Comparison of ENCODE assay signal across 17 mouse cellular contexts in the genomic region with DNA sequence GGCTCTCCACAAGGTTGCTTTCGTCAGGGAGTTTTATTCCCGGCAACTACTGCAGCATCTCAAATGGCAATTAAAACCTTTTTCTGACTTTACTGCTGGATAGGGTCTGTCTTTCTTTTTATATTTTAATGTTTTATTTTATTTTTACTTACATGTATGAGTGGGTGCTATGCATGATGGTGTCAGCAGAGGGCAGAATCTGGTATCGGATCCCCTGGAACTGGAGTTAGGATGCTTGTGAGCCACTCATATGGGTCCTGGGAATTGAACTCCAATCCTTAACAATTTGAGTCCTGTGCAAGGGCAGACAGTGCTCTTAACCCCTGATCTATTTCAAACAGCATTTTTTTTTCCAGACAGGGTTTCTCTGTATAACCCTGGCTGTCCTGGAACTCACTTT. TPM values are rescaled to one million over a fixed set of nuclear protein-coding genes. Genes with fewer than 3 reads are reported as not detected.
DNase-seq lines count a peak whose midpoint lies in the region; ATAC-seq and TF ChIP-seq lines count a peak whose summit lies in the region.
"Had no signal": no experiment of that assay in that cellular context is flagged by ENCODE, and none has a peak within 500 bp of the region (broad histone marks: within the 10 kb centered on the region; RNA-seq: fewer than 3 reads in every experiment).

No protein-coding gene starts in this region.

- TF ChIP-seq CTCF in CH12.LX (conservative IDR thresholded peaks at IDR 0.05 in 1 of 2, IDR thresholded peaks at IDR 0.05 in 1 of 2; ENCODE audit: low read depth in 2 of 2, low read length in 2 of 2), result peak in 1 of 2 experiments; percentile 49; a peak in 2 of 4 replicates

- peak; percentile 14 for DNase-seq in adrenal gland, postnatal 14 days
- DNase-seq in adrenal gland, postnatal 25 days, result no peak
- peak; percentile 5 to 19 for DNase-seq in kidney, postnatal 4 days
- DNase-seq in kidney, postnatal 14 days, result no peak
- DNase-seq in CH12.LX (ENCODE audit: extremely low read depth), result no peak
- DNase-seq in brain, adult 2 months (ENCODE audit: low read depth, low spot score), result peak; percentile 6
- no peak for DNase-seq in cerebellum, postnatal 25 days
- DNase-seq: cerebellum, postnatal 36 days; gastrocnemius, postnatal 10 days; heart, postnatal 10 days; lung, adult 18-20 months had no signal

- no peak for TF ChIP-seq POLR2A in CH12.LX (IDR thresholded peaks at IDR 0.05; ENCODE audit: low read depth, low read length)

- no peaks in the 10 kb centered on the region for H3K36me3 ChIP-seq in CH12.LX (replicated peaks in 1 of 2; ENCODE audit: control insufficient read depth in 1 of 2, insufficient read depth in 1 of 2, low read length in 1 of 2)
- H3K36me3 ChIP-seq: limb, embryonic 12.5 days; midbrain, embryonic 12.5 days had no signal

- TF ChIP-seq RAD21 in CH12.LX (IDR thresholded peaks at IDR 0.05; ENCODE audit: low read depth, low read length), result peak; percentile 16

- H3K27me3 ChIP-seq in CH12.LX (replicated peaks), result no peaks in the 10 kb centered on the region
- H3K27me3 ChIP-seq: limb, embryonic 12.5 days; midbrain, embryonic 12.5 days had no signal

- no peaks in the 10 kb centered on the region for H3K79me2 ChIP-seq in CH12.LX (replicated peaks; ENCODE audit: control insufficient read depth, extremely low read depth, insufficient read depth, poor library complexity, severe bottlenecking)

- no peaks in the 10 kb centered on the region for H3K9me3 ChIP-seq in CH12.LX (replicated peaks; ENCODE audit: low read length)
- H3K9me3 ChIP-seq: limb, embryonic 12.5 days; midbrain, embryonic 12.5 days had no signal

- no peak for TF ChIP-seq EP300 in CH12.LX (IDR thresholded peaks at IDR 0.05; ENCODE audit: low read length)

- dilution Hi-C loops in CH12.LX (cut with MboI; ENCODE audit: extremely low pct_ligation_motif_present, extremely low pct_unique_long_range_greater_than_20kb, low sequenced_read_pairs), result no loop called here

- no peak overlapping the region for H3K4me3 ChIP-seq in CH12.LX (replicated peaks in 1 of 3; ENCODE audit: low read depth in 2 of 3, low read length in 2 of 3, poor library complexity in 1 of 3)
- H3K4me3 ChIP-seq: limb, embryonic 12.5 days; midbrain, embryonic 12.5 days had no signal

- ATAC-seq in erythroid progenitor cell, adult 5-6 weeks (replicated peaks; ENCODE audit: low FRiP score, poor library complexity, severe bottlenecking), result no peak
- ATAC-seq: forebrain, embryonic 16.5 days had no signal

- no peak overlapping the region for H3K4me2 ChIP-seq in CH12.LX (ENCODE audit: insufficient read depth, low read depth, poor library complexity, severe bottlenecking)
- H3K4me2 ChIP-seq: hindbrain, embryonic 14.5 days; limb, embryonic 12.5 days; midbrain, embryonic 12.5 days had no signal

- no peak overlapping the region for H3K9ac ChIP-seq in CH12.LX (ENCODE audit: insufficient read depth, low read depth)
- H3K9ac ChIP-seq: hindbrain, embryonic 14.5 days; limb, embryonic 12.5 days; midbrain, embryonic 12.5 days had no signal

- no peak overlapping the region for H3K27ac ChIP-seq in CH12.LX (ENCODE audit: insufficient read depth, low read depth)
- H3K27ac ChIP-seq: hindbrain, embryonic 14.5 days; limb, embryonic 12.5 days; macrophage; midbrain, embryonic 12.5 days had no signal

- H3K4me1 ChIP-seq in CH12.LX (ENCODE audit: control insufficient read depth in 1 of 2, insufficient read depth in 2 of 2), result no peaks in the 10 kb centered on the region
- H3K4me1 ChIP-seq: limb, embryonic 12.5 days; midbrain, embryonic 12.5 days had no signal

- in situ Hi-C loops in CH12.LX (cut with MboI; ENCODE audit: low pct_ligation_motif_present, low pct_unique_long_range_greater_than_20kb, low sequenced_read_pairs), result loop anchor here (25.0 kb wide), 1 partner anchor 674 kb away; no protein-coding TSS in a partner anchor

TF ChIP-seq in CH12.LX, 34 proteins besides CTCF, POLR2A, EP300 and RAD21:
- TF ChIP-seq CHD1 (IDR thresholded peaks at IDR 0.05; ENCODE audit: low read depth, low read length), result no peak
- TF ChIP-seq SMC3 (IDR thresholded peaks at IDR 0.05; ENCODE audit: low read depth, low read length), result peak; percentile 42
- TF ChIP-seq ZKSCAN1 (IDR thresholded peaks at IDR 0.05; ENCODE audit: borderline replicate concordance, low read depth, low read length), result no peak
TF ChIP-seq in CH12.LX: peak in this region for 1.

RNA-seq across cellular contexts. Expression of a gene that starts 21.4 kb away (rescaled TPM):
- 27.7 and 32.4 TPM in 2 replicates for total RNA-seq in adrenal gland, postnatal 14 days (2021)
- total RNA-seq in adrenal gland, postnatal 25 days (2021), result 31.4 and 45.8 TPM in 2 replicates
- 23.7 and 38.4 TPM in 2 replicates for total RNA-seq in CH12.LX (2012; rRNA removed)
- total RNA-seq in CH12.LX (2014; rRNA removed), result 30.6 and 36.3 TPM in 2 replicates
- polyA plus RNA-seq in CH12.LX (2012; ENCODE audit: insufficient read length, low read depth), result 28.6 and 33.1 TPM in 2 replicates
- 1.4 and 3.8 TPM in 2 replicates for total RNA-seq in erythroid progenitor cell, adult 5-6 weeks (2015; ENCODE audit: low replicate concordance)
- 2.2 and 4.9 TPM in 2 replicates for total RNA-seq in erythroid progenitor cell, adult 5-6 weeks (2017; ENCODE audit: low replicate concordance)

RNA-seq across cellular contexts. Expression of a gene that starts 34.9 kb away (rescaled TPM):
- 13.2 and 13.3 TPM in 2 replicates for total RNA-seq in adrenal gland, postnatal 14 days (2021)
- 9.9 and 11.8 TPM in 2 replicates for total RNA-seq in adrenal gland, postnatal 25 days (2021)
- not detected in 2 replicates for total RNA-seq in CH12.LX (2012; rRNA removed)
- total RNA-seq in CH12.LX (2014; rRNA removed), result not detected in 2 replicates
- polyA plus RNA-seq in CH12.LX (2012; ENCODE audit: insufficient read length, low read depth), result not detected in 2 replicates
- total RNA-seq in erythroid progenitor cell, adult 5-6 weeks (2015; ENCODE audit: low replicate concordance), result 0.42 TPM in 1 of 2 replicates, not detected in the other
- 1.5 and 2.0 TPM in 2 replicates for total RNA-seq in erythroid progenitor cell, adult 5-6 weeks (2017; ENCODE audit: low replicate concordance)

Comparison
In these comparisons a context has a peak if more than half of its experiments do, and no peak if none do; other contexts are left out.
1. DNase-seq: peak in adrenal gland, postnatal 14 days (single experiment), kidney, postnatal 4 days (2 of 2) and brain, adult 2 months (single experiment); none in adrenal gland, postnatal 25 days (single experiment), kidney, postnatal 14 days (single experiment), CH12.LX (single experiment) and cerebellum, postnatal 25 days (0 of 2).